Mouse (Mus musculus) naive thymus-derived CD4-positive, alpha-beta T cell, adult 2 months (primary cell): ENCODE measurements around the gene Prdm11.

Experiments used
- DNase-seq: peaks from one replicate; pipeline ENCODE4 v3.0.0-alpha.2; 2011; ENCODE audit warnings: low read depth

Prdm11 gene

DNA sequence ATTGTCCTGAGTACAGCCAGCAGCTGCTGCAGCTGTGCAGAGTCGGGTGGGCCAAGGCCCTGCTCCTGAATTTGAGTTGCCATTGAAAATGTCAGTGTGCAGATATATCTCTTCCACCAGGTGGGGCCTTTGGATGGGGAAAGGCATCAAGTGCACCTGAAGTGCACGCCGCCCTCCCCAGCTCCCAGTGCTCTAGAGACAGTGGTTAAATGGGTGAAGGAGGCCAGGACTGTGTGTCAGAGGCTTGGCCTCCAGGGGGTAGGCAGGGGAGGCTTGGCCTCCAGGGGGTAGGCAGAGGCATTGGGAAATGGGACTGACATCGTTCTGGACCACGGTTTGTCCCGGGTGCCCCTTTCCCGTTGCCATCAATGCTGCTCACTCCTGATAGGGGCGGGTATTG, 79.7 kb downstream of the Prdm11 start:
- no peak for DNase-seq

DNA sequence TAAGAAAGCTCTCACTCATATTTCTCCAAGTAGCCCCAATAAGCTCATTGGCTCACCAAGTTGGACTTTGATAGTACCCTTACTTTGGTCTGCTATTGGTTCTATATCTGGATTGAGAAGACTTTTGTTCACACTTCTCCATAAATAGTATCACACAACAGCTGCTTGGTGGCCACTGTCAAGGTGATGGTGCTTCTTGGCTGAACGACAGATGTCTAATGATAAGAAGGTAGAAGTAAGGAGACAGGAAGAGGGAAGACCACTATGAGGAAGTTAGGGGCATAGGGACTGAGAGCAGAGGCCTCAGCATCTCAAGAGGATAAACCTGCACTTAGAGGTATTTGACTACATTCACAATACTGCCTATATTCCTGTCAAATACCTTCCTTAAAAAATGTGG, 81.6 kb downstream of the Prdm11 start:
- DNase-seq, result no peak

DNA sequence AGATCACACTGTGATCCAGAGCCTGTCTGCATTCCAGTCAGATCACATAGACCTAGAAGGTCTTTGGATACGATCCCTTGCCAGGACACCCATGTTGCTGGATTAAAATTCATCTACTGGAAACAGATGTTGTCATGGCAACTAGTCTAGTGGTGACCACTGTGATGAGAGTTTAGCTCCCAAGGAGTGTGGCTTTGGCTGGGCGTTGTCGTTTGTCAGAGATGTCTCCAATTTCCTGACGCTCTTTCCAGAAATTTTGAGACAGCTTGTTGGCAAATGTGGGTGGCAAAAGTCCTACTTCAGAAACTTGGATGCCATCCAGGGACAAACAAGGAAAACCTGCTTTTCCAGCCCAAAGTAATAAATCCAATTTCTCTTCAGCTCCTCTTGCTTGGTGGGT, 87.3 kb downstream of the Prdm11 start:
- DNase-seq, result no peak

DNA sequence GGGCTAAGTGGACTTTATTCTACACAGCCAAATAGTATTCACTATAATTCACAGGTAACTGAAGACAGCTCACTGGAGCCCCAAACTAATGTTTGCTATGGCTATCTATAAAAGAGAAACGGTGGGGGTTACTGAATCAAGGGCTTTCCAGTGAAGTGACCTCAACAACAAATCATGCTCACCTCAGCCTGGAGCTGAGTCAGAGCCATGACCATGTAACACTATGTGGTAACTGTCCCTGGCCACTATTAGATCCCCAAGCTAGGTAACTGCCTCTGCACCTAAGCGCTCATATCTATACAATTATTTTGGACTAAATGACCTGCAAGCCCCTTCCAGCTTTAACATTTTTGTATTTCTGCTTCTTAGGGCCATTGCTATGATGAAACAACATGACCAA, 89.0 kb downstream of the Prdm11 start:
- no peak for DNase-seq

DNA sequence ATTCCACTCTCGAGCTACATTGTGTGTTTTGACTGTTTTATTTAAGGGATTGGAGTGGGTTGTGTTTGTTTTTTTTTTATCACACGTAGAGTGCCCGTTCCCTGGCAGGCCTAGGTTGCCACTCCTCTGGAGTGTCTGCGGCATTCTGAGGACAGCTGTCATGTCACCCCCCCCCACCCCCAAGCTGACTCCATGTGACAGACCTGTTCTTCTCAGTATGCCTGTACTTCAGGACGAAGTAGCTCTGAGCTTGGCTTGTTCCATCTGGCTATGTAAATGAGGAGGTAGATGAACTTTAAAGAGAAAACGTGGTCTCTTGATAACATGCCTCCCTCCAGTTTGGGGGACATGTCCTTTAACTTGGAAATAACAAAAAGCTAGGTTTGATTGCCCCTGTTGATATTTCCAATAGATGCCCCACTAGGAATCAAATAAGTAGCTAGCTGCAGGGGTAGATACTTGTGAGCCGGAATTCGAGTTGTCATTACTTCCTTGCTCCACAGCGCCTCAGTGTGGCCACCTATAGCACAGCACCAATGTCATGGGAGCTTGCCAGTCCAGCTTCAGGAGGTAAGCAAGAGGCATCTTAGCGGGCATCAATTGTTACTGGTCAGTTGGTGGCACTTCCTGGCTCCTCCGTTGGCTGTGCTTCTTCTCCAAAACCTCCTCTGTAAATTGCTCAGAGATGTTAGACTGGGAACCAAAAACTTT, 91.4 kb downstream of the Prdm11 start:
- peak; percentile 72 for DNase-seq

DNA sequence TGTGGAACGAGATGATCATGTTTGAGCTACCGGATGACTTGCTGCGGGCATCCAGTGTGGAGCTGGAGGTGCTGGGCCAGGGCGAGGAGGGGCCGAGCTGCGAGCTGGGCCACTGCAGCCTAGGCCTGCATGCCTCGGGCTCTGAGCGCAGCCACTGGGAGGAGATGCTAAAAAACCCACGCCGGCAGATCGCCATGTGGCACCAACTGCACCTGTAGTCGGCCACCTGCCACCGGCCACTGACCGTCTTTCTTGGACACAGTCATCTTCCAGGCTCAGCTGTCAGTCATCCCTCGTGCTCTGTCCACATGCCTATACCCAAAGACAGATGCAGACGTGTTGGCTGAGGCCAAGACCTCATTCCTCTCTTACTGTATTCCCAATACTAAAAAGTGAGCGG, 92.5 kb downstream of the Prdm11 start:
- DNase-seq, result no peak

DNA sequence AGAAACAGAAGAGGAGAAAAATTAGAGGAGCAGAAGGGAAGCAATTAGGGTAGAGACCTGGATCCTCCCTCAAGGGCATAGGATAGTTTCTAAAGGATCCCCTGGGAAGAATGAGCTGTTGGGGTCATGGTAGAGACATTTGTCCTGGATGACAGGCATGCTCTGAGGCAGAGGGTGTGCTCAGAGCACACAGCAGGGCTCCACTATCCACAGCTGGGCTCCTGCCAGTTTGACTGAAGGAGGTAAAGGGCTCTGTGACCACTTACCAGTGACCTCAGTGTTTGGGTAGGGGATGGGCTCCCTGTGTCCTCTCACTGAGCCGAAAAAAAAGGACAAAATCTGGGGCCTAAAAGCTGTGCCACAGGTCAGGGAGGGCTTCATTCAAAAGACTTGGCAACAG, 96.4 kb downstream of the Prdm11 start:
- DNase-seq, result no peak

DNA sequence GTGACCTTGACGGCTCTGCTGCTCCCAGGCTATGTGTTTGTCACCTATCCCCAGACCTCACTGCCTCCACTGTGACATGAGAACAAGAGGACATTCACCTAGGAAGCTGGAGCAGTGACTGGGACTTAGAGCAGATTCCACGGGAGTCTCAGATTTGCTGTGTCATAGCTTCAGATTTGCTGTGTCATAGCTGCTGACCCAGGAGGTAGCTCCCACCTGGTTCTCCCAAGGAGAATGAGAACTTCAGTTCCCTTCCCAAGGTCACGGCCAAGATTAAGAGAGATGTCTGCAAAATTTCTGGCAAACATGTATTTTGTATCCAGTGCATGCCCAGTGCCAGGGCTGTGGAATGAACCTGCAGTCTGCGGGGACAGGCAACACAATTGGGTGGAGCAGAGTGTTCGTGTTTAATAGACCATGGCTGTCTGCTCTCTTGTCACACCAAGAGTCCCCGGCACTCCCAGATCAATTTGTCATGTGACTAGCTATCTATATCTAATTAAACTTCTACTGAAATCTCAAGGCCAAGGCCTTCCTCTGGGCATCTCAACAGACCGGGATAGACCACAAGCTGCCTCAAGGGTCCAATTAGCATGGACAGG, 97.2 kb downstream of the Prdm11 start:
- no peak for DNase-seq

DNA sequence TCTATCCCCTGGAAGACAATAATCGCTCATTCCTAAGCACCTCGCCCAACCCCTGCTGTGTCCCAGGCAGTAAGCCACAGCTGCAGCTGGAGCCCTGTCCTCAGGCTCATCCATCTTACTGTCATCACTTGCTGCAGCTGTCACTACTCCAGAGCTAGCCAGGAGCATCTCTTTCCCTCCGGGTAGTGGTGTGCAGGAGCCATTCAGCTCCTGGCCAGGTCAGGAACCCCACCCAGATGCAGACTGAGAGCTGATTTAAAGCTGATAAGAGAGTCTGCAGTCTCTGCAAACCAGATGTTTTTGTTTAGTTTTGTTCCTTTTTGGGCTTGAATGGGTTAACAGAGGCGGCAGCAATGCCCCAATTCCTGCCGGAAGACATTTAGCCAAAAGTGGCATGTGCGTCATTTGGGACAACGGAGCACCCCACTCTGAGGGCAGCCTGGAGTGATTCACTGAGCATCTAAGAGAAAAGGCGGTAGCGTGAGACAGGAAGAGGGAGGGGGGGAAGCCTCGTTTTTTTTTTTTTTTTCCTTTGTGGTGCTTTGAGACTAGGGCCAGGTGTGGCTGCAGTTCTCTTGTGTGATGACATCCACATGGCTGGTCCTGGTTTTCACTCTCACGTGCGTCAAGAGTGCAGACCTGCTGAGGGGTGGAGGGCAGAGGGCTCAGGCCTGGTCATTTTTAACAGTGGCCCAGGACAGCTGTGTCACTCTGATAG, 97.8 kb downstream of the Prdm11 start:
- peak; percentile 62 for DNase-seq

DNA sequence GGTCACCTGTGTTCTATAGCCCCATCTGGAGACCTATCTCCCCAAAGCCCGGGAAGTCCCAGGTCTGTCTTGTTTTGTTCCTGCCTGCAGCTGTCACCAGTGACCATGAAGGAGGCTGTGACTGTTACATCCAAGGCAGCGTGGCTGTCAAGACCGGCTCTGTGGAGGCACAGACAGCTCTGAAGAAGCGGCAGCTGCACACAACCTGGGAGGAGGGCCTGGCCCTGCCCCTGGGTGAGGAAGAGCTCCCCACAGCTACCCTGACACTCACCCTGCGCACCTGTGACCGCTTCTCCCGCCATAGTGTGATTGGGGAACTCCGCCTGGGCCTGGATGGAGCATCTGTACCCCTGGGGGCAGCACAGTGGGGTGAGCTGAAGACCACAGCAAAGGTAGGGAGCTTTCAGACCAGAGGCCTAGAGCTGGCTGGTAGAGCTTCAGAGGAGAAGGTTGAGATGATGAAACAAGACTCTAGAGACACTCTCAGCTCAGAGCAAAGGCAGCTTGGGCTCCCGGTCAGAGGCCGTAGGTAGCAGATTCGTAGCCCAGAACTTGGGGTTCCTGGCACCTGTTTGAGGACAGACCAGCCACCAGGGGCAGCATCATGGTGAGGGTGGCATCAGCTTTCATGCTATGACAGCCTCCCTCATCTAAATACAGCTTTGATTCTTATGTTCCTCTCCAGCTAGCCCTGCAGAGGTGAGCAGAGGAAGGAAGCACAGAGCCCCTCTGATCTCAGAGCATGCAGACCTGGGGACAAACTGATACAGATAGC, 100.0 kb downstream of the Prdm11 start:
- peak; percentile 57 for DNase-seq

DNA sequence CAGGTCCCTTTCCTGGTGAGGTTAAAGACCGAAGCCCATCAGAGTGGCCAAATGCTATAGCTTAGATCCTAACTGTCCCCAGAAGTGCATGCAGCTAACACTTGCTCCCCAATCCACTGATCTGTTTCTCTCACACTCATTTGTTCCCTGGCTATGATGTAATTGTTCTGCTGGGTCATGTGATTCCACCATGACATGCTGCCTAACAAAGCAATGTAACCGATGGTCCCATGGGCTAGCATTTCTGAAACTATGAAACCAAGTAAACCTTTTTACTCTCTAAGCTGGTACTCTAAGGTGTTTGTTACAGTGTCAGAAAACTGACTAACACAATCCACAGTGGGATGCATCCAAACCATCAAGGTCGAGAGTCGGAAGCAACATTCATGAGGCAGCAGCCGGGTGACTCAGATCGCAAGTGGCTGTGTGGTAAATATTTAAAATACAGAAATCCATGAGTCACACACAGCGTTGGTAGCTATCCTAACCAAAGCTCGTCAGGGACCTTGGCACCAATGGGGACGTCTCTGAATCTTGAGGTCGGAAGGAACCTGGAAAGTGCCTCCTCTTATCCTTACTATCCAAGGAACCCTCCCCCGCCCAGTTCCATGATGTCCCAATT, 100.7 kb downstream of the Prdm11 start:
- no peak for DNase-seq

DNA sequence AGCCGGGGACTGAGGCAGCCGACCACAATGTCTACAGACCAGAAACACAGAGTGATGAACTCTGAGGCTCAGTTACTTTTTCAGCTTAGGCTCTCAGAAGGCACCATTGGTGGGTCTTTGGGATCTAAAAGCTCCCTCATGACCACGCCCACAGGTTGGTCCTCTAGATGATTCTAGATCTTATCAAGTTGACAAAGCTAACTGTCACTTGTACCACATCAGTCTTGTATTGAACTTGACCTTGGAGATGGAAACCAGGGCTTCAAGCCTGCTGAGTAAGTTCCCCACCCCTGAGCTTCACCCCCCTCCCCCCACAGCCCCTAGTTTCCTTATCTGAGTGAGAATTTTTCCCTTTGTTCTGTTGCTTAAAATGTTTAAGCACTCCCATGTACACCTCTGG, 101.6 kb downstream of the Prdm11 start:
- no peak for DNase-seq

DNA sequence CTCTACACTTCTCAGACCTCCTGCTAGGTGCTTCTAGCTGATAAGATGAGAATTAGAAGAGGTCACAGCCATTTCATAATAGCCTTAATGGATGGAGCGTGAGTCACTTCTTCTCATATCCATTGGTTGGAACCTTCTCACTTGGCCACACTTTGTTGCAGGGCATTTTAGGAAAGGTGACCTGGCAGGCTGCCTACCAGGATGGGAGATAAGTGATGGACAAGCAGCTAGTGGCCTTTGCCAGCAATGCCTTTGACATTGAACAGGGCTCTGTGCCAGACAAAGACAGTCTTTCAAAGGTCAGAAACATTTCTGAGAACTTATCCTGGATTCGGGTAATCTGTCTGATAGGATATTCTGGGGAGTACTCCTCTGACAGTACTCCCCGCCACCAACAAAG, 102.6 kb downstream of the Prdm11 start:
- no peak for DNase-seq

DNA sequence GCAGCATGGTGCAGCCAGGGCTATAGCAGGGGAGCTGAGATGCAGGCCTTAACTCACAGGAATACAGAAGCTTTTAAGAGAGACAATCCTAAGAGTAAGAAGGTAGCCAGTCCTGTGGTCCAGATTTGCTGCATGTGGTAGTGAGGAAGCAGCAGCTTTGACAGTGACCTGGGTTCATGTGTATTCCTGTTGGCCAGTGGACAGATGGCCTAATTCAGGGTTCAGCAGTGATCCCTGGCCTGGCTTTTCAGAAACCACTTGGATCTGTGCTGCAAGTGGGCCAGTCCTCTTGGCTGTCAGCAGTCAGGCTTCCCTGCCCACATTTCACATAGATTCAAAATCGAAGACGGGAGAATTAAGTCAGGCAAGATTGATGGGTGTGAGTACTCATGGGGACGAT, 104.5 kb downstream of the Prdm11 start:
- DNase-seq, result no peak

DNA sequence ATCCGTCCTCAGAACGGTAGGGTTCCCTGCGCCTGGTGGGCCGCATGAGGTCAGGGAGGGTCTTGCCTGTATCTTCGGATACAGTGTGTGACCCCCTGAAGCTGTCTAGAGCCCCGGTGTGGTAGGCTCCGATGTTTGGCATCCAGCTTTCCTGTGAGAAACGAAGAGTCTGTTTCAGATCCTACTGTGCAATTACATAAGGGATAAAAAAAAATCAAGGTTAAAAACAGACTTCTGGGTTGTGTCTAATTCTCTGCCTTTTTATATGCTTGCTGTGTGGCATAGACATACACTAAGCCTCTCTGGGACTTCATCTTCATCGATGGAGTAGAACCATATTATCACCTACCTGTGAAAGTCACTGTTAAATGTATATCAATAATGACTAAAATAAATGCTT, 105.0 kb downstream of the Prdm11 start:
- no peak for DNase-seq

DNA sequence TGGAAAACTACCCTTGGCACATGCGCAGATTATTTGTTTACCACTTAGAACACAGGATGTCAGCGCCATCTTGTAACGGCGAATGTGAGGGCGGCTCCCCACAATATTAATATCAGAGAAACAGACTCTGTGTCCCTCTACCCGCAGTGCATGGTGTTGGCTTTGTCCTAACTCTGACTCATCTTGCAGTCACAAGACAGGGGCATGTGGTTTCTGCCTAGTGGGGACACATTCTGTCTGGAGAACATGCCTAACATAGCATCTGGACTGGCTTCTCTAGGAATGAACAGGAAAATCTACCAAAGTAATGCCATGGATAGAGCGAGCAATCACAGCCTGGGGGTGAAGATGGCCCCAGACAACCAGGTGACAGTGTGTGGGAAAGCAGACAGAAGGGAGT, 107.1 kb downstream of the Prdm11 start:
- DNase-seq, result no peak

DNA sequence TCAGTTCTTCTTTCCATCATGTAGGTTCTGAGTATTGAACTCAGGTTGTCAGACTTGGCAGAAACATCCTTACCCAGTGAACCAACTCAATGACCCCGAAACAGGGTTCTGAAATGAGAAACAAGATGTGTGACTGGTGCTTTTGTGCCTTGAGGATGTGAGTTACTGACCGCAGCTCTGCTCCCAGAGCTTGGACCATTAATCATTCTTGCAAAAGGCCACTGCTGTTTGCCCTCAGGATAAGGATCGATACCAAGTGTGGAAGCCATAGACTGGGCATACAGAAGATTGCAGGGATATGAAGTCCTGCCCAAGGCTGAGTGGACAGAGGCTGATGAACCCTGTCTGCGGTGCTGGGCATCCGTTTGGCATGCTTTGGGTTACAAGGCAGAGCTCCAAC, 107.9 kb downstream of the Prdm11 start:
- no peak for DNase-seq

DNA sequence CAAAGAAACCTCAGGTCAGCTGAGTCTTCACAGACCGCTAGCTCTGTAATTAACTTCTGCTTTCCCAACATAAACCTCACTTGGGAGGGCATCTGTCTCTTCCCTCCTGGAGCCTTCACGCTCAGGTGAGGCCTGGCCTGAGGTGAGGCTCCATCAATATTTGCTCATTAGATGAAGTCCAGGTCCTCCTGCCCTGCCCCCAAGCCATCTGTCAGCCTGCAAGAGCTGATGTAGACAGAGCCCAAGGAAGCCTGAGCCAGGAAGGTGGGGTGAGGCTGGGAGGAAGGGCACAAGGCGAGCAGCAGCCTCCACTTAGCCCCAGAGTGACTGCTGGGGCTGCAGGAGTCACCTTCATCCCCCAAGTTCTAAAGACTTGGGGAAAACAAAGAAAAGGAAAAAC, 110.5 kb downstream of the Prdm11 start:
- no peak for DNase-seq

DNA sequence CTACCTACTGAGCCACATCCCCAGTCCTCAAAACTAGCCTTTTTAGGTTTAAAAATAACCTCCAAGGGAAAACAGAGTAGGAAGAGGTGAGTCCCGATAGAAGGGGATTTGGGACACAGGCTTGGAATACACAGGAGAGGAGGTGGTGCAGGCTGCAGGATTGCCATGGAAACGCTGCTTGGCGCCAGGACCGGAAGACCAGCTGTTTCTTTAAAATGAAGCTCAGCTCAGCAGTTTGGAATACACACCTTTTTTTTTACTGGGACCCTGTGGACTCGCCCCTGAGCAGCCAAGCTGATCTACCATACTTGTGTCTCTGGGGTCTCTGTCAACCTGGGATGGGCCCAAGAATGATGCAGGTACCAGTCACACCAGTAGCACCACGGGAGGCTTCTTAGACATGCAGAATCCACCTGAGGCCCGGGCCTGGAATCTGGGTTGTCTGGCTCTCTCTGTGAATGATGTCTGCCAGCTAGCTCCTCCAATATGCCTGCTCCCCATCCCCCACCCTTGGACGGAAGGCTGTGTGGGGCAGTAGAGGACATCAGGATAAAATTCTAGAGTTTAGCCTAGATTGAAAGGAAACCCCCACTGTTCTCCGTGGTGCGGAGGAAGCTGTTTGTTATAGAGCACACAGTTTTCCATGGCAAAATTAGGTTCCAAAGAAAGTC, 111.5 kb downstream of the Prdm11 start:
- no peak for DNase-seq

DNA sequence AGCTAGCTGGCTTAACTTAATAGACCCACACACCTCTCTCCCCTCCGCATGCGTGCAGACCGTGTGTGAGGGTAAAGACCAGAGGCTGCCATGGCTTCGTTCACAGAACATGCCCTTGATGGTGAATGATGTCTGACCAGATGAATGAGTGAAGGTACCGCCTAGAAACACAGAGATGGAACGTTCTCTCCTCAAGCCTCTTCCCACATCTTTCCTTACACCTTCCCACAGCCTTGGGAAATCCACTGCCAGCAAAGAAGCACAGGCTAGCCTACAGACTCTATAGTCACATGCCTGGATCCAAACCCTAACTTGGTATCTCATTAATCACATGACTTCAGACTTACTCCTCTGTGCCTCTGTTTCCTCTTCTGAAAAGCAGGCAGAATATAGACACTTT, 112.6 kb downstream of the Prdm11 start:
- no peak for DNase-seq

DNA sequence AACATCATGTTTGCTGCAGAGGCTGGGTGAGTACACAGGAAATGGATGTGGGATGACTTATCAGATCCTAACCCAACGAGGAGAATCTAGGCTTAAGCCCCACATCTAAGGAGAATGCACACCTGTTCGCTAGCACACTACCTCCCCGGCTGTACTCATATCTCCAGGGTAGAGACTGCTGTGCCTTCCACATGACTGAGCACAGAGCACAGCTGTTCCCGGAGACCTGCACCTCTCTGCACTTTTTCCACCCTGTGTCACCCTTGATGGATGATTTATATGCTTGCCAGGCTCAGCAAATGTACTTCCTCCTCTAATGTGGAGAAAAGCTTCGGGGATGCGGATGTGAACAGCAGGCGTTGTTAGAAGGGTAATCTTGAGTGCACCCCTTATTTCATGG, 114.9 kb downstream of the Prdm11 start:
- DNase-seq, result no peak

DNA sequence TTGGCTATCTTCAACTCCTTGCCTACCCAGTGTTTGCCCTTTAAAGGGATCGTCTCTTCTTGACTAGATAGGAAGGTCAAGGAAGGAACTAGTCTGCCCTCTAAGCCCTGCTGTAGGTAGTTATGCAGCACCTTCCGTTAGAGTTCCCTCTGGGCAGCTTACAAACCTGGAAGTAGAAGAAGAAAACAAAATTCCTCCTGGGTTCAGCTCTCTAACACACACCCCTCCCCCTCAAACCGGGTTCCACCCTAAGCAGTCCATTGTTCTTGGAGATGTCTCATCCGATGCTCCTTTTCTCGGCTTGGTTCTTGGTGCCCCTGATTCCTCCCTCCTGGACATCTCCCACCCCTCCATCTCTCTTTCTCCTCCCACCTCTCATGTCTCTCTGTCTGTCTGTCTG, 116.3 kb downstream of the Prdm11 start:
- DNase-seq, result no peak
